Mouse (Mus musculus): ENCODE data around the gene 1810010H24Rik. TPM values are rescaled to one million over a fixed set of nuclear protein-coding genes. Genes with fewer than 3 reads are reported as not detected.
"Not testable (repeated sequence)": the region's sequence is repeated elsewhere in the genome, so short reads cannot be mapped to it uniquely, and the experiment has no call there.

1810010H24Rik gene
- total and polyA plus RNA-seq, 3 experiments = 0.42 to 2.5 TPM; not detected in 1

DNA sequence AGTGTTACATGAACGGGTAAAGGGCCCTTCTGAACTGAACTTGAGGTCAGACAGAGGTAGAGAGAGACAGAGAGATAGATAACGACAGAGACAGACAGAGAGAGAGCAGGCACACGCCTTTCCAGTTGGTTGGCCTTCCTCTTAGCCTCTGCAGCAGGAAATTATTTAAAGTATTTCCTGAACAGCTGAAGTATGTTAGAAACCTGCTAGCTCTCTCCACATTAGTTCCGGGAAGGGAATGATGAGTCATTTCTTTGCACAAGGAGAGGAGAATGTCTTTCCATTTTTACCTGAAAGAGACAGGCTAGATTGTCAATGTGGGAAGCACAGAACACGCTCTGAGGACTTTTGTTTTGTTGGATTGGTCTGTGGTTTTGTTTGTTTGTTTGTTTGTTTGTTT is 43.1 kb upstream of the 1810010H24Rik start:
- Histone ChIP-seq H3K27me3 (ENCODE audit: control insufficient read depth in 1 of 2, insufficient read depth in 2 of 2, low read length in 2 of 2) (no peaks in the 10 kb centered on the region), H3K4me1 (ENCODE audit: control insufficient read depth in 1 of 2, insufficient read depth in 2 of 2, low read length in 2 of 2) (no peaks in the 10 kb centered on the region), H3K27ac (ENCODE audit: control insufficient read depth, low read depth, low read length) (no peak overlapping the region), H3K4me3 (ENCODE audit: control insufficient read depth in 1 of 2, insufficient read depth in 1 of 2, low read depth in 2 of 2, low read length in 2 of 2) (no peak overlapping the region), H3K79me2 (ENCODE audit: control insufficient read depth, insufficient read depth, low read length, poor library complexity) (no peaks in the 10 kb centered on the region), H3K9me3 (replicated peaks; ENCODE audit: insufficient read depth, low read length) (no peaks in the 10 kb centered on the region), H3K9ac (ENCODE audit: control insufficient read depth, low read depth, low read length, poor library complexity, severe bottlenecking) (no peak overlapping the region), H3K36me3 (ENCODE audit: control insufficient read depth in 1 of 2, insufficient read depth in 2 of 2, low read length in 2 of 2) (no peaks in the 10 kb centered on the region; a peak in 1 of 4 replicates)
- no peak for TF ChIP-seq TBP (IDR thresholded peaks at IDR 0.05; ENCODE audit: low read depth, low read length)
- TF ChIP-seq ZKSCAN1 (IDR thresholded peaks at IDR 0.05; ENCODE audit: low read depth, low read length) = no peak
- no peak for TF ChIP-seq CHD2 (IDR thresholded peaks at IDR 0.05; ENCODE audit: low read length)
- no peak for TF ChIP-seq MYB (IDR thresholded peaks at IDR 0.05; ENCODE audit: low read depth, low read length)
- no peak for TF ChIP-seq NRF1 (IDR thresholded peaks at IDR 0.05; ENCODE audit: insufficient read depth, low read depth, low read length, poor library complexity, severe bottlenecking)
- TF ChIP-seq USF2 (IDR thresholded peaks at IDR 0.05; ENCODE audit: borderline replicate concordance in 1 of 2, insufficient read depth in 1 of 2, low read depth in 1 of 2, low read length in 2 of 2) = no peak
- no peak for TF ChIP-seq JUND (IDR thresholded peaks at IDR 0.05; ENCODE audit: low read depth, low read length)
- no peak for TF ChIP-seq ZMIZ1 (IDR thresholded peaks at IDR 0.05; ENCODE audit: low read depth, low read length)
- no peak for TF ChIP-seq SMC3 (IDR thresholded peaks at IDR 0.05; ENCODE audit: low read depth, low read length)
- no peak for TF ChIP-seq MXI1 (IDR thresholded peaks at IDR 0.05; ENCODE audit: low read depth, low read length)
- no peak for TF ChIP-seq POLR2A (IDR thresholded peaks at IDR 0.05; ENCODE audit: control insufficient read depth in 1 of 2, insufficient read depth in 1 of 2, low read depth in 1 of 2, low read length in 2 of 2, poor library complexity in 1 of 2)
- TF ChIP-seq RAD21 (IDR thresholded peaks at IDR 0.05; ENCODE audit: low read depth, low read length) = no peak
- no peak for TF ChIP-seq POLR2AphosphoS2 (IDR thresholded peaks at IDR 0.05; ENCODE audit: low read length)
- no peak for DNase-seq (ENCODE audit: low read depth, low spot score)

DNA sequence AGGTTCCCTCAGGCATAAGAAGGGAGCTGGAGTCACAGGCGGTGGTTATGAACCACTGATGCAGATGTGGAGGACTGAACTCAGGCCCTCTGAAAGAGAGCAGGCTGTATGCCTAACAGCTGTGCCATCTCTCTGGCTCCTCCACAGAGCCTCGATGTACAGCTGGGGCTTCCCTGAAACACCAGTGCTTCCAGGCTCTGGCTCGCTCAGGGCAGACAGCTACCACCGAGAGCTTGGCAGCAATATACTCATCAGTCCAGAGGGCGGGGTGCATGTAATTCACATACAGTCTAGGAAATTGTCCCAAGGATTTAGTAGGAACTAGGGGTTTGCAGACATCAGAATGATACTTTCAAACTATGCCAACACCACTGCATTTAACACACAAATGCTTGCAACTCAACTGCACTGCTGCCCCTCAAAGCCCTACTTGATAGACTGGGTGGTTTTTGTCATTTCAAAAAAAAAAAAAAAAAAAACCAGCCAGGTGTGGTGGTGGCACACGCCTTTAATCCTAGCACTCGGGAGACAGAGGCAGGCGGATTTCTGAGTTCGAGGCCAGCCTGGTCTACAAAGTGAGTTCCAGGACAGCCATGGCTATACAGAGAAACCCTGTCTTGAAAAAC is 39.4 kb upstream of the 1810010H24Rik start:
- peaks cover 8 to 20% of the 10 kb centered on the region in 2 experiments; a peak in 3 of 4 replicates for H3K36me3 ChIP-seq (ENCODE audit: control insufficient read depth in 1 of 2, insufficient read depth in 2 of 2, low read length in 2 of 2)
- peak; percentile 57; the same call in 1 of the 2 replicates for TF ChIP-seq ZNF384 (IDR thresholded peaks at IDR 0.05; ENCODE audit: low read depth, low read length)
- H3K4me1 ChIP-seq (ENCODE audit: control insufficient read depth in 1 of 2, insufficient read depth in 2 of 2, low read length in 2 of 2); H3K9ac ChIP-seq (ENCODE audit: control insufficient read depth, low read depth, low read length, poor library complexity, severe bottlenecking); H3K27ac ChIP-seq (ENCODE audit: control insufficient read depth, low read depth, low read length); H3K4me3 ChIP-seq (ENCODE audit: control insufficient read depth in 1 of 2, insufficient read depth in 1 of 2, low read depth in 2 of 2, low read length in 2 of 2); H3K79me2 ChIP-seq (ENCODE audit: control insufficient read depth, insufficient read depth, low read length, poor library complexity); H3K27me3 ChIP-seq (ENCODE audit: control insufficient read depth in 1 of 2, insufficient read depth in 2 of 2, low read length in 2 of 2); H3K9me3 ChIP-seq (replicated peaks; ENCODE audit: insufficient read depth, low read length): not testable (repeated sequence)
- peak; percentile 40 for DNase-seq (ENCODE audit: low read depth, low spot score)

DNA sequence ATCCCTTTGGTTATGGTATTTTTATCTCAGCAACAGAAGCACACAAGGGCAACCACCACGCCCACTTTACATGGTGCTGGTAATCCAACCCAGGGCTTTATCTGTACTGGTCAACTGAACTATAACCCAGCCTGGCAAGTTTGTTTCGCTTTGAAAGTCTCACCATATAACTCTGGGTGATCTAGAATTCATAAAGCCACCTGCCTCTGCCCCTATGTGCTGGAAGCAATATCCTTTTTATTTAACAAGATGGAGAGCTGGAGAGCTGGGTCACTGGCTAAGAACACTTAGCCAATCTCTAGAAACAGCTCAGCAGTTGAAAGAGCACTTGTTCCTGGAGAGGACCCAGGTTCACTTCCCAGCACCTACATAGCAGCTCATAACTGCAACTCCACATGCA is 38.1 kb upstream of the 1810010H24Rik start:
- Histone ChIP-seq H3K27me3 (ENCODE audit: control insufficient read depth in 1 of 2, insufficient read depth in 2 of 2, low read length in 2 of 2) (no peaks in the 10 kb centered on the region), H3K9ac (ENCODE audit: control insufficient read depth, low read depth, low read length, poor library complexity, severe bottlenecking) (no peak overlapping the region), H3K4me1 (ENCODE audit: control insufficient read depth in 1 of 2, insufficient read depth in 2 of 2, low read length in 2 of 2) (no peaks in the 10 kb centered on the region), H3K9me3 (replicated peaks; ENCODE audit: insufficient read depth, low read length) (no peaks in the 10 kb centered on the region), H3K27ac (ENCODE audit: control insufficient read depth, low read depth, low read length) (no peak overlapping the region), H3K79me2 (ENCODE audit: control insufficient read depth, insufficient read depth, low read length, poor library complexity) (0 out of 2 replicates have a peak, but pooled peaks cover 3% of the 10 kb centered on the region), H3K36me3 (ENCODE audit: control insufficient read depth in 1 of 2, insufficient read depth in 2 of 2, low read length in 2 of 2) (peaks cover 10 to 27% of the 10 kb centered on the region in 2 experiments), H3K4me3 (ENCODE audit: control insufficient read depth in 1 of 2, insufficient read depth in 1 of 2, low read depth in 2 of 2, low read length in 2 of 2) (no peak overlapping the region)
- TF ChIP-seq POLR2A (IDR thresholded peaks at IDR 0.05; ENCODE audit: control insufficient read depth in 1 of 2, insufficient read depth in 1 of 2, low read depth in 1 of 2, low read length in 2 of 2, poor library complexity in 1 of 2) (0 out of 4 replicates have a peak, but pooled peaks of 1 of the 2 experiments have one; percentile 12), CHD1 (IDR thresholded peaks at IDR 0.05; ENCODE audit: low read depth, low read length) (no peak), CHD2 (IDR thresholded peaks at IDR 0.05; ENCODE audit: low read length) (no peak), E2F4 (IDR thresholded peaks at IDR 0.05; ENCODE audit: borderline replicate concordance, low read depth, low read length) (no peak), GATA1 (IDR thresholded peaks at IDR 0.05; ENCODE audit: low read depth, low read length) (peak; percentile 13; the same call in 1 of the 2 replicates), HCFC1 (IDR thresholded peaks at IDR 0.05; ENCODE audit: low read depth, low read length) (0 out of 2 replicates have a peak, but pooled peaks have one; percentile 10), POLR2AphosphoS5 (IDR thresholded peaks at IDR 0.05; ENCODE audit: borderline replicate concordance, low read depth, low read length) (no peak; the same call in 1 of the 2 replicates), POLR2AphosphoS2 (IDR thresholded peaks at IDR 0.05; ENCODE audit: low read length) (peak; percentile 82), ZMIZ1 (IDR thresholded peaks at IDR 0.05; ENCODE audit: low read depth, low read length) (peak; percentile 0; the same call in 1 of the 2 replicates), ZKSCAN1 (IDR thresholded peaks at IDR 0.05; ENCODE audit: low read depth, low read length) (no peak)
- DNase-seq (ENCODE audit: low read depth, low spot score) = peak; percentile 54

Data from MEL (cell line).